9 mouse cellular contexts compared by ENCODE assay signal in genomic region chr8:31372397-31372796, GRCm38 (mm10).
DNase-seq lines count a peak whose midpoint lies in the region; ATAC-seq and TF ChIP-seq lines count a peak whose summit lies in the region.
"Had no signal": no experiment of that assay in that cellular context is flagged by ENCODE, and none has a peak within 500 bp of the region (broad histone marks: within the 10 kb centered on the region; RNA-seq: fewer than 3 reads in every experiment).

No protein-coding gene starts in this region.

- no peak for ATAC-seq in G1E (ENCODE audit: extremely low read depth, insufficient number of reproducible peaks, low FRiP score, poor library complexity, severe bottlenecking)
- no peak for ATAC-seq in megakaryocyte, adult 5-6 weeks (ENCODE audit: poor library complexity, severe bottlenecking)

- no peaks in the 10 kb centered on the region for H3K9me3 ChIP-seq in G1E (replicated peaks)
- H3K9me3 ChIP-seq: embryonic facial prominence, embryonic 13.5 days had no signal

- no peaks in the 10 kb centered on the region for H3K36me3 ChIP-seq in G1E (replicated peaks)
- H3K36me3 ChIP-seq: embryonic facial prominence, embryonic 13.5 days had no signal

- H3K4me1 ChIP-seq in G1E (ENCODE audit: insufficient read depth, low read depth, low read length), result no peaks in the 10 kb centered on the region
- peaks cover 11% of the 10 kb centered on the region for H3K4me1 ChIP-seq in embryonic fibroblast, embryonic 13.5 days (ENCODE audit: control insufficient read depth, insufficient read depth, low read length)

- DNase-seq in kidney, adult 9 months, result peak; percentile 32
- DNase-seq in kidney, adult 8-10 months, result no peak
- DNase-seq in 416B (ENCODE audit: low read depth) (peak; percentile 28), G1E (ENCODE audit: low spot score) (peak; percentile 6)
- no peak for DNase-seq in ovary, adult 18-20 months (ENCODE audit: low spot score)
- no peak for DNase-seq in gastrocnemius, postnatal 25 days

- peak overlapping the region; percentile 94 for H3K27ac ChIP-seq in embryonic fibroblast, embryonic 13.5 days (ENCODE audit: insufficient read depth, low read length)
- H3K27ac ChIP-seq: embryonic facial prominence, embryonic 13.5 days had no signal

- no peak overlapping the region for H3K4me3 ChIP-seq in G1E (ENCODE audit: low read depth, low read length)
- no peak overlapping the region for H3K4me3 ChIP-seq in embryonic fibroblast, embryonic 13.5 days (ENCODE audit: insufficient read depth, low read length)
- H3K4me3 ChIP-seq: embryonic facial prominence, embryonic 13.5 days had no signal

- peak; percentile 43 for TF ChIP-seq CTCF in G1E (IDR thresholded peaks at IDR 0.05; ENCODE audit: low read depth, low read length)
- TF ChIP-seq CTCF in embryonic fibroblast, embryonic 13.5 days (IDR thresholded peaks at IDR 0.05; ENCODE audit: borderline replicate concordance, insufficient read depth, low read length), result no peak

- TF ChIP-seq POLR2A in embryonic fibroblast, embryonic 13.5 days (IDR thresholded peaks at IDR 0.05; ENCODE audit: low read depth, low read length), result no peak

- H3K27me3 ChIP-seq in G1E (ENCODE audit: insufficient read depth, low read length), result no peaks in the 10 kb centered on the region; the same call in 1 of the 2 replicates
- H3K27me3 ChIP-seq: embryonic facial prominence, embryonic 13.5 days had no signal

Comparison
In these comparisons a context has a peak if more than half of its experiments do, and no peak if none do; other contexts are left out.
1. DNase-seq: peak in kidney, adult 9 months (single experiment), 416B (single experiment) and G1E (single experiment); none in kidney, adult 8-10 months (0 of 2), ovary, adult 18-20 months (single experiment) and gastrocnemius, postnatal 25 days (single experiment).